Mouse (Mus musculus) c-Kit-positive CD71-positive TER-119-positive erythroid progenitor cells, embryonic 14.5 days (primary cell): ENCODE results near the gene Zfp879.

Experiments
- DNase-seq: peaks from one replicate; pipeline ENCODE4 v3.0.0-alpha.2; 2013; ENCODE audit warnings: low spot score

The Zfp879 gene

DNA sequence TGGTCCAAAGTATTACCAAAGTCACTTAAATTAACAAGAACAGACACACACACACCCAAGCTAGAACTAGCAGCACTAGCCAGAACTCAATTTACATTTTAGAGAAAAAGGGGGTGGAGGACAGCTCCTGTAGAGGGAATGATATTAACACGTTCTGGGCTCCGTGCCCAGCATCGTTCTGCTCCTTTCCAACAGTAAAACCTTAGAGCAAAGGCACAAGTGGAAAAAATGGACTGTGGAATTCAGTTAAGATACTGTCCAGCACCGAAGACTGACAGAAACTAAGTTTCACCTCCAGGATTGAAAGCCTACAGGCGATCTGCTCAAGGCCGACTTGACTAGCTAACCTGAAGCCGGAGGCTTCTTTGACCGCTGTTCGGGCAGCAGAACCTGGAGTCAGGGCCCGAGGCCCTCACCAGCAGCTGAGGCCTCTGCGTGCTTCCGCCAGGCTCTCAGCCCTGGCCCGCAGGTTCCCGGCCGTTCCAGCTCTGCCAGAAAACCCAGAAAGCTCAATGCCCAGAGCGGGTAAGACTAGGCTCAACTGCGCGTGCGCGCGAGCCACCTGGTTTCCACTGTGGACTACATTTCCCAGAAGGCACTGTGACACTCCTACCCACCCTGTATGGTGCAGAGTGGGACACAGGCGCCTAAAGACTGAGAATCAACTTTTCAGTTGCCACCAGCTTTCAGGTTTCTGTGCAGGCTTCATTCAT lies at the start of gene Zfp879:
TSS of gene Zfp879 (minus strand) at position 530 of the 713 bp plus-strand sequence.
- DNase-seq = peak; percentile 67

DNA sequence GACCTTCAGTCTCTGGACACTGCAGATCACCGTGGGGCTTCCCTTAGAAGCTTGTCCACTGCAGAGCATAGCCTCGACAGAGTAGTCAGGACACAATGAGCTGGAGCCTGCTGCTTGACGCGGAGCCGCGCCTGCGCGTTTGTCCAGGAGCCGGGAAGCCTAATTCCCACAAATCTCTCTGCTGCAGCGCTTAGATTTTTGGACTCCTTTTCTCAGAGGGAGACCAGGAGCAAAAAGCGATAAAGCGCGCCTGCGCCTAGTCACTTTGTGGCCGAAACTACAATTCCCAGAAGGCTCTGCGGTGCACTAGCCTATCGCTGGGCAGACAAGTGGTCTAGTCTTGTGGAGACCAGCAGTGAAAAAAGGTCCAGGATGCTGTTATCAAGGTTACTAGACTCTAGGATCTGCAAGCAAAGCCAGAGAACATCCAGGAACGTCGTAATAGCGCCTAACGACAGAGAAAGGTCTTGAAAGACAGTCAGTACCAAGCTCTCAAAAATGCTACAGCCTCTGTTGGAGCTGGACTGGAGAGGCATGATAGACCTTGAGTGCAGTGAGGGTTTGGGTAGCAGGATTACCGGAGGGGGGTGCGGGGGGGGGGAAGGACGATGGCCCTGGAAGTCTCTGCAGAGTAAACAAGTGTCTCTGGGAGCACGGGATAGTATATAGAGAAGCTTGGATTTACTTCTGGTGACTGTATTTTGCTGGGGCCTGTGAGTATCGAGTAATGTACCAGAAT lies 46.2 kb upstream of the Zfp879 start, which contains the start of gene Zfp454:
TSS of gene Zfp454 (minus strand) at position 262 of the 739 bp plus-strand sequence.
- no peak for DNase-seq

DNA sequence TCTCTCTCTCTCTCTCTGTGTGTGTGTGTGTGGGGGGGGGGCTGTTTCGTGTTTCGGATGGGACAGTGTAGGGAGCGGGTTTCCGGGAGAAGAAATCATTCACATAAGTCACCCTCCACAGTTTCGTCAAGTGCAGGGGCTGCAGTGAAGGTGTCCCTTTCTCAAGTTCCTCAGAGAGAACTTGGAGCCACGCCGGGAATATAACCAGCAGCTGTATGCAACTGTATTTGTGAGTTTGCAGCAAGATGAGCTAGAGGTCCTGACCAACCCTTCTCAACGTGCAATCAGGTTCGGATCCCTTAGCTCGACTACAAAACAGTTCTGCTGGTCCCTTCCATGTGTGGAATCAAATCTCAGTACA lies 45.6 kb upstream of the Zfp879 start:
- no peak for DNase-seq

DNA sequence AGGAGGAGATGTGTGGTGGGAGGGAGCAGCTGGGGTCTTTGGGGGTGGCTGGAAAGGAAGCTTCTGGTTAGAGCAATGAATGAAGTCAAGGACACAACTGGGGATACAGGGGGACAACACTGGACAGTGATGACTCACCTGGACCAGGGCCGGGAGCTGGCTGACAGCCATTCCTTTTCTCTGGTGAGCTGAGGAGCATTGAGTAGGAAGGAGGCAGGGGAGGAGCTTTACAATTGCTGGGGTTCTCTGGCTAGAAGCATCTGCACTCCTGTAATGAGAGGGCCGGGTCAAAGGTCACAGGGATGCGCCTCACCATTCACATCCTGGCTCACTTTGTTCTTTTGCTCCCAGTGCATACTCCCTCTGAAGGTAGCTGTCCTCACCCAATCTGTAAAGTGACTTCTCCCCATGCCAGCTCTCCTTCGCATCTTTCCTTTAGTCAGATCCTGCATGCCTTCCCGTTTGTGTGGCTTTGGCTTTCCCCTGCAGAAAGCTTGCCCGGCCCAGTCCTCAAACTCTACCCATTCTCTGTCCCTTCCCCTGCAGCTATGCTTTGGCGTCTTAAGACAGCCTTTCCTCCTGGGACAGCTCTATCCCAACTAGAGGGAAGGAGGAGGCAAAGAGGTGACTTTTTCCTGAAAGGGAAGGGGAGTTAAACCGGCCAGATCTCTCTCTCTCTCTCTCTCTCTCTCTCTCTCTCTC lies 45.0 kb upstream of the Zfp879 start:
- no peak for DNase-seq

DNA sequence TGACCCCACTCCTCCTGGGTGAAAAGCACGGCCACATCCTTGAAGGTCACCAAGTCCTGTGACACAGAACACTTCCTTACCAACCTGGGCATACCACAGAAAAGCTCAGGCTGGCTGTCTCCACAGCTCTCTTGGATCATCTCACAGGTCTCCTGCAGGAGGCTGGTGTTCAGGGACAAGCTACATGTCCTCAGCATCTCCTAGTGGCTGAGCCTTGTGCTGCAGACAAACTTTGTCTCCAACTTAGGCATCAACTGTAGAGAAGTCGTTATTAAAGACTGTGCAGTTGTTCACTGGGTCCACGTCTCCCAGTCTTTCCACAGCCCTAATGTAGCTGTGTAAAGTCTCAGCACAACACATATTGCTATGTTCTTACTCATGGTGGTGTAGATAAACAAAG lies 42.4 kb upstream of the Zfp879 start:
- no peak for DNase-seq

DNA sequence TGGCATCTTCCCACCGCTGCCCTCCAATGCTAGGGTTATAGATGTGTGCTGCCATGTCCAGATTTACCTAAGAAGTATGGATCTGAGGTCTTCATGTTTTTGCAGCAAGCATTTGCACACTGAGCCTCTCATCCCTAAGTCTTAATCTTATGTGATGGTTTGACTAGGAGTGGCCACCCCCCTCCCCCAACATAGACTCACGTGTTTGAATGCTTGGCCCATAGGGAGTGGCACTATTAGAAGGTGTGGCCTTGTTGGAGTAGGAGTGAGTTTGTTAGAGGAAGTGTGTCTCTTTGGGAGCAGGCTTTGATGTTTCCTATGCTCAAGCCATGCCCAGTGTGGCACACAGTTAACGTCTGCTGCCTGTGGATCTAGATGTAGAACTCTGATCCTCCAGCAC lies 37.3 kb upstream of the Zfp879 start:
- DNase-seq = no peak

DNA sequence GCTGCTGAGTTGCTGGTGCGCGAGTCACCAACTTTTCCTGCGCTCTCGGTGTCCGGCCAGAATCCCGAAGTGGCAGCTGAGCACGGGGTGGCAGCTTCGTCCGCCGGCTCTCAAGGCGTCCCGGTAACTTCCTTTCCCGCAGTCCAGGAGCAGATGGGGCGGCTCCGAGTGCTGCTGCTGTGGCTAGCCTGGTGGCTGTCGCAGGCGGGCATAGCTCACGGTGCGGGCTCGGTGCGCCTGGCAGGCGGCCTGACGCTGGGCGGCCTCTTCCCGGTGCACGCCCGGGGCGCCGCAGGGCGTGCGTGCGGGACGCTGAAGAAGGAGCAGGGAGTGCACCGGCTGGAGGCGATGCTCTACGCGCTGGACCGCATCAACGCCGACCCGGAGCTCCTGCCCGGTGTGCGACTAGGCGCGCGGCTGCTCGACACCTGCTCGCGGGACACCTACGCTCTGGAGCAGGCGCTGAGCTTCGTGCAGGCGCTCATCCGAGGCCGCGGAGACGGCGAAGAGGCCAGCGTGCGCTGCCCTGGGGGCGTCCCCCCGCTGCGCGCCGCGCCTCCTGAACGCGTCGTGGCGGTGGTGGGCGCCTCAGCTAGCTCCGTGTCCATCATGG lies 9.7 kb upstream of the Zfp879 start:
- DNase-seq = no peak

DNA sequence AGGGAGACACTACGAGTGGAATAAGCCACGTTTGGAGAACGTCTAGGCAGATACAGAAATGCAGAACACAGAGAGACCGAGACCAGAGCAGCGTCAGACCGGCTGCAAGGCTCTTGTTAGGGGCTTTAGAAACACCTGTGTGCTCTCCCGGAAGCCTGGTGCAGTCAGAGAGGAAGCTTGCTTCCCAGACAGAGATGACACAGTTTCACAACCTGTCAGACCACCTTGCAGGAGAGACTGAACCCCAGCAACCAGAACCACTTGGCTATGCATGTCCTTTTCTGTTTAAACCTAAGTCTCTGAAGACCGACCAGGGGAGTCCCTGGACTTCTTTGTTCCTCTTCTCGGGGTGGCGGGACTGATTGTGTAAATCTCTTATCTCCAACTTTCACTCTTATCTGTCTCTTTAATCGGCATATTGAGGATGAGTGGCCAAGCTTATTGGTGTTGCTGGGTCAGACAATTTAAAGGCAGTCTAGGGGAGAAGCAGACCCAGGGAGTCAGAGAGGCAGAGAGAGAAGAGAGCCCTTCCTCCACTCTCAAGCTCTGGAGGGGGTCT lies 8.9 kb upstream of the Zfp879 start, which contains the start of gene Grm6:
TSS of gene Grm6 (plus strand) at position 509 of the 559 bp plus-strand sequence.
- no peak for DNase-seq

DNA sequence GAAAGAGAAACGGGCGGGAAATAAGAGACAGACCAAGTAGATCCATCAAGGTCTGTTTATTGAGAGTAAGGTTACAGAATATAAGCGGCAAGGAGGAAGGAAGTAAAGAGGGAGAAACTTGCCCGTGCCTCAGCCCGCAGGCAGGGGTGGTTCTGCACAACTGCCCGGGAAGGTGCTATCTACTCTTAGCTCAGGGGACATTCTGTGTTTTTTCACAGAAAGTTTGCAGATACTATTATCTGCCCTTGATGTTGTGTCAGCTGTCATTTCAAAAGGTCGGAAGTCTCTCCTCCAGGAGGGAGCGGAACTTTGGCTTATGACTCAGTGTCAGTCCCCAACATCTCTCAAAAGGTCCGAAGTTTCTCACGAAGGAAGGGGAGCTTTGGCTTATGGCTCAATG lies 8.0 kb upstream of the Zfp879 start:
- no peak for DNase-seq

DNA sequence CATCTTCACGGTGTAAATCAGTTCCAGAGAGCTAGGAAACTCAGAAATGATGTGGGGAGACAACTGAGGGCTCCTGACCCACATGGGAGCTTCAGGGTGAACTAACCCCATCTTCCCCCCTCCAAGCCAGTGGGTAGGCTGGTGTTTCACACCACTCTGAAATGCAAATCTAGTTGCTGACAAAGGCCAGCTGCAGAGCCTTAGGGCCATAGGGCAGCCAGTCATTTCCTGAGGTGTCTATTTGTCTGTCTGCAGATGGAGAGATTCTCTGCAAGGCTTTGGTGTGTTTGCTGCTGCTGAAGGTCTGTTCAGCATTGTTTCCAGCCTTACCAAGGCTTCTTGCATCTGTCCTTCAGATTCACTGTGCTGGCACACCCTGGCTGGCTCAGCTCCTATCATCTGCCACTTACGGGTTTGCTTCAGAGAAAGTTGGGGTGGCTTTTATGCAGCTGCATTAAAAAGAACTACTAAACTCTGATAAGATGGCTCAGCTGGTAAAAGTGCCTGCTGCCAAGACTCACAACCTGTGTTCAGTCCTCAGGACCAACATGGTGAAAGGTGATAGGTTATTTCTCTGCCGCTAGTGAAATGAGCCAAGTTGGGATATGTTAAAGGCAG lies 7.3 kb upstream of the Zfp879 start:
- DNase-seq = no peak

DNA sequence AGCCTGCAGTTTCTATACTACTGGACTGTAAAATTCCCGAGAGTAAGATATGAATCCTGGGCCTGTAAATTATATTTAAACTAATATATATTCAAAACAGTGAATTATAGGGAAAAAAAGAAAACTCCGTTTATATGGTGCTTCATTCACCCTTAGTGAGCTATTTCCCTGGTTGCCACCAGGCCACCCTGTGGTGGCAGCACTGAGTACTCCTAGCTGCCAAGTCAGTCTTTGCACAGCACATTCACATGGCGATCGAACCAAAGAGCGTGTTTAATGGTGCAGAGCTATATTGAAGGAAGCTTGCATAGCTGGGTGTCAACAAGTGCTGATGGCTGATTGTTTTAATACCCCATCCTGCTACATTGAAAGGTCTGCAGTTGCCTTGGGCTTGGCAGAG lies 5.7 kb upstream of the Zfp879 start:
- DNase-seq = no peak

DNA sequence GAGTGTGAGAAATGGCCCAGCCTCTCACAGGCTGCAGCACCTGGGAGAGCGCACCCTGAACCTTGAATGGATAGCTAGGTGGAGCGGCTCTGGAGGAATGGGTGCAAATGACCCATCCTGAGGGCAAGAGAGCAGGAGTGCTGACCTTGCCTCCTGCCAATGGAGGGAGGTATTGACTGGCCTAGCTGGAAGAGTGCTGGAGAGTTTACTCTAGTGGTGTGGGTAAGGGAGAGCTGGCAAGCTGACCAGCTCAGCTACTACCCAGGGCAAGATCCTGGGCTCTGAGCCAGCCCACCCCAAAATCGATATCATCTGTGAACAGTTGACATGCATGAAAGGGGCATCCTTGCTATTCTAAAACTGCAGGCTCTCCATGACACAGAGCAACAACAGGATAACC lies 4.6 kb upstream of the Zfp879 start:
- DNase-seq = no peak

DNA sequence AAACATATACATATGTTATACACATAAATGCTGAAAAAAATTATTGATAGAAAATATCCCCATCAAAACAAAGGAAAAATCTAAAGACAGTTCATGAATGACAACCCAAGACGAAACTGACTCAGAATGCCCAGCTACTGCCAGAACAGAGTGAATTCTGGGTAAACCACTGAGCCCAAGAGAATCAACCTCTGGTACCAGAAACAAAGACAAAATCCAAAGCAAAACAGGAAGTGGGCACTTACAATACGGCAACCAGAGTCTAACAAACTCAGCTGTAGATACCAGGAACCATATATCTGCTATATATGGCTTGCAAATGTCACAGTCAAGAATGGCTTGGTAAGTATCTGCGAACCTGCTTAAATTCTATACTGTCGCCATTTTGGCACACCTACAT lies 5.6 kb downstream of the Zfp879 start:
- DNase-seq = no peak

DNA sequence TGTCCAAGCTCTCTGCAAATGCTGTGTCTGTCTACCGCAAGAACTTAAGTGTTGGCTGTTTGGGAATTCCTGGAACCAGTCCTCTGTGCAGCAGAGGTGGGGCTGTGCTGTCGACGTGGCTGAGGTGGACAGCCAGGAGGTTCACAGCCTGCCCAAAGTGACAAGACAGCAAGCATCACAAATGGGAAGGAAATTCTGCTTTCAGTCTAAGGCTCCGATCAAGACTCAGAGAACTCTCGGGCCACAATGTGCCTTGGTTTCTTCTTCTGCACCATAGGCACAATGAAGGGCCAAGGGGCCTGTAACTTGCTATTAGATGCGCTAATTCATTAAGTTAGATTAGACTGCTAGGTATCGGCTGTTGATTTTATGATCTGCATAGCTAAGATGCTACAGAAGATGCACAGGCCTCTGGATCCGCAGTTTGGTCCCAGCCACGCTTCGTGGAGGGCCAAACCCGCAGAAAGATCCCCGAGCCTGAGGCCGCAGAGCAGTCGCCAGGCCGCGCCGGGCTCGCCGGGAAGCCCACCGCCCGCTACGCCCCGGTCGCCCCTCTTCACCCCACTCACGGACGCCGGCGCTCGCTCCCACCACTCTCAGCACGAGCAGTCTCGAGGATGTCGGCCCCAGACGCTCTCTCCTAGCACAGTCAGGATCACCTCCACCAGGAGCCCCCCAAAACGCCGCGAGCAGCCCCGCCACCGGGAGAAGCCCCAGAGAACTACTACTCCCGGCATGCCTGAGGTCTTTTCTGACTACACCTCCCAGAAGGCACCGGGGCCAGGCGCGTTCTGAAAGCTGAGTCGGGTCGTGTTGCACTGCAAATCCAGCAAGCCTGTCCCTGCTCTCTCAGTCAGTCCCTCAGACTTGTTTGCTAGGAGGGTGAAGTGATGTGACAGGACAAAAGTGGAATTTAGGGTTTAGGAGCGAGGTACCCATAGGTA lies 14.1 kb downstream of the Zfp879 start, which contains the start of gene Zfp354c:
TSS of gene Zfp354c (minus strand) at position 715 of the 944 bp plus-strand sequence.
- DNase-seq = peak; percentile 62

DNA sequence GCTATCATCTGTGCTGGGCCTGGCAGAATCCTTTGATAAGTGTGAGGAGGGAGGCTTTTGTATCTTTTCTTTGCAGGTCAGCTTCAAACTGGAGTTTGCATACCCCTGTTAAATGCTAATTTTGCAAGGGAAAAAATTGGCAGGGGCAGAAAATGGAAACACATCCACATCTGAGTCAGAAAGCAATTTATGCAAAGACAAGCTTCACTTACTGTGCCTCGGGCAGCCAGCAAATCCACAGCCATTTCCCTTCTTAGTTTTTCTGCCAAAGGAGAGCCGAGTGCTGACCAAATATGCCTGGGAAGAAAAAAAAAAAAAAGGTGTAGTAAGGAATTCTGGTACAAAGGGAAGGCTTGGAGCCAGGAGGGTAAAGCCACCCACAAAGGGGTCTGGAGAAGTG lies 15.1 kb downstream of the Zfp879 start:
- DNase-seq = no peak

DNA sequence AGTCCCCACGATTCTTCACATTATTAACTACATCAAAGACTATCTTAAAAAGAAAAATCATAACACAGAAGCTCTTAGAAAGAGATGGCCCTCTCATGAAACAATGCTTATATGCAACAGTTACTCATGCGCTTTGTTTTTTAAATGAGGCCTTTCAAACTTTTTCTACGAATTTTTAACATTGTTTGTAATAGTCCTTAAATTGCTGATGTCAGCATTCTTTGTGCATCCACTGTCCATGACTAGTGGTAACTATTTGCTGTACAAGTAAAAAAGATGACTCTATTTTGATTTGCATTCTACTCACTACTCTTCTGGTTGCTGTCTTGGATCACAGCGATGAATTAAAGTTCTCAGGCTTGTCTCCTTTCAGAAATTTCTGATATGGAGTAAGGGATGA lies 27.1 kb downstream of the Zfp879 start:
- DNase-seq = no peak

DNA sequence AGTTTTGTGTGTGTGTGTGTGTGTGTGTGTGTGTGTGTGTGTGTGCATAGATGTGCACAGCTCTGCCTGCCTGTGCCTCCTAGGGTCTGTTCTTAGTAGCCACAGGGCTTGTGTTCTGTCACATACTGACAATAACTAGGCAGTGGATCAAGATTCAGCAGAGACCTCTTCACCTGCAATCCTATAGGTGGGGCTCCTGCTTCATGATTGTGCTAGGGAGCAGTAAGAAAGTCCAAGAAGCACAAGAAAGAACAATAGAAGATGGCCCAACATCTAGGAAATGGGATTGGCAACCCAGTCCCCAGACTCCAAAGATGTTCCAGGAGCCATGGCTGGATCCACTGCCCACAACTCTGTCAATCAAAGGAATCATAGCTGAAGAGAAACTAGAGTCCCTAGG lies 42.5 kb downstream of the Zfp879 start:
- no peak for DNase-seq

DNA sequence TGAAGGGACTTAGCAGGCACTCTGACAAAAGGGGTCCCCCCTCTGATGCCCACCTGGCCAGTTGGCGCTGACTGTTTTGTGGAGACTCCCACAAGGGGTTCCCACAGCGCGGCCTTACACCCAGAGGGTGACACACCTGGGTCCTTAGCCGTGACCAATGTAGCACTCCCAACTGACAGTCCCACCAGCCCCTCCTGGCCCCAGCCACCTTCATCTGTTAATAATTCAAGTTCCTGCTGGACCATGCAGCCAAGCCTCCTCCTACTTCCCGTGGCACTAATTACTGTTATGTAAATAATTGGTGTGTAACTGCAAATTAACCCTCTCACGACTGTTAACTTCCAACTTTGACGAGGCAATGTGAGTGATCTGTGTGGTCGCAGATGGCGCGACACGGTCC lies 43.7 kb downstream of the Zfp879 start:
- DNase-seq = no peak
